Mouse (Mus musculus) hindbrain, embryonic 16.5 days (tissue): Measurements from ENCODE around the gene Fam72a. TPM values are rescaled to one million over a fixed set of nuclear protein-coding genes. Genes with fewer than 3 reads are reported as not detected.
A peak's percentile ranks its signal among the peaks of the same experiment; 100 is the strongest.

ENCODE experiments used
- ATAC-seq: fragments of 200-750 bp; cut with Nextera tagmentation; 2 replicates; pipeline ENCODE4 v1.8.0; 2017; ENCODE audit warnings: moderate TSS enrichment, moderate library complexity
- H3K27ac ChIP-seq: fragments of 300-500 bp; sonication (generic); 2 replicates; pipeline ENCODE4 v1.5.1; 2014; ENCODE audit warnings: low read depth, mild to moderate bottlenecking, control low read depth, low read length, moderate library complexity
- H3K27me3 ChIP-seq: fragments of 300-500 bp; sonication (generic); replicated peaks from 2 replicates; pipeline ENCODE4 v1.6.1; 2014; ENCODE audit warnings: low read length; ENCODE audit not compliant: control insufficient read depth, insufficient read depth
- H3K36me3 ChIP-seq: fragments of 300-500 bp; sonication (generic); 2 replicates; pipeline ENCODE4 v1.6.1; 2014; ENCODE audit warnings: mild to moderate bottlenecking, low read length, moderate library complexity, mixed read lengths; ENCODE audit not compliant: control insufficient read depth, insufficient read depth
- H3K4me1 ChIP-seq: fragments of 300-500 bp; sonication (generic); 2 replicates; pipeline ENCODE4 v1.6.1; 2014; ENCODE audit warnings: low read depth, low read length; ENCODE audit not compliant: control insufficient read depth, insufficient read depth
- H3K4me2 ChIP-seq: fragments of 300-500 bp; sonication (generic); 2 replicates; pipeline ENCODE4 v1.6.1; 2014; ENCODE audit warnings: mild to moderate bottlenecking, low read length, control low read depth, moderate library complexity
- H3K4me3 ChIP-seq: fragments of 300-500 bp; sonication (generic); 2 replicates; pipeline ENCODE4 v1.5.1; 2014; ENCODE audit warnings: mild to moderate bottlenecking, low read length, control low read depth, moderate library complexity
- H3K9ac ChIP-seq: fragments of 300-500 bp; sonication (generic); 2 replicates; pipeline ENCODE4 v1.6.1; 2014; ENCODE audit warnings: low read depth, mild to moderate bottlenecking, control low read depth, low read length, moderate library complexity
- H3K9me3 ChIP-seq: fragments of 300-500 bp; sonication (generic); 2 replicates; pipeline ENCODE4 v1.6.1; 2014; ENCODE audit warnings: mild to moderate bottlenecking, low read length, moderate library complexity; ENCODE audit not compliant: control insufficient read depth
- WGBS: fragments of 180-500 bp; shearing (Covaris S2); extraction: QIAGEN DNeasy Blood & Tissue Kit; methylation state at CpG from one replicate; pipeline ENCODE4 v1.1.7; 2014; 5-methylcytosine and 5-hydroxymethylcytosine counted together
- polyA plus RNA-seq: library from polyadenylated mRNA; unstranded; fragments of >200 nt; fragmentation: Nextera tagmentation; extraction: Ambion mirVana; gene quantifications from 2 replicates; pipeline ENCODE4 v1.2.1, GENCODE M21; 2015

Gene Fam72a
- 1.1 and 1.6 TPM in 2 replicates for polyA plus RNA-seq

DNA sequence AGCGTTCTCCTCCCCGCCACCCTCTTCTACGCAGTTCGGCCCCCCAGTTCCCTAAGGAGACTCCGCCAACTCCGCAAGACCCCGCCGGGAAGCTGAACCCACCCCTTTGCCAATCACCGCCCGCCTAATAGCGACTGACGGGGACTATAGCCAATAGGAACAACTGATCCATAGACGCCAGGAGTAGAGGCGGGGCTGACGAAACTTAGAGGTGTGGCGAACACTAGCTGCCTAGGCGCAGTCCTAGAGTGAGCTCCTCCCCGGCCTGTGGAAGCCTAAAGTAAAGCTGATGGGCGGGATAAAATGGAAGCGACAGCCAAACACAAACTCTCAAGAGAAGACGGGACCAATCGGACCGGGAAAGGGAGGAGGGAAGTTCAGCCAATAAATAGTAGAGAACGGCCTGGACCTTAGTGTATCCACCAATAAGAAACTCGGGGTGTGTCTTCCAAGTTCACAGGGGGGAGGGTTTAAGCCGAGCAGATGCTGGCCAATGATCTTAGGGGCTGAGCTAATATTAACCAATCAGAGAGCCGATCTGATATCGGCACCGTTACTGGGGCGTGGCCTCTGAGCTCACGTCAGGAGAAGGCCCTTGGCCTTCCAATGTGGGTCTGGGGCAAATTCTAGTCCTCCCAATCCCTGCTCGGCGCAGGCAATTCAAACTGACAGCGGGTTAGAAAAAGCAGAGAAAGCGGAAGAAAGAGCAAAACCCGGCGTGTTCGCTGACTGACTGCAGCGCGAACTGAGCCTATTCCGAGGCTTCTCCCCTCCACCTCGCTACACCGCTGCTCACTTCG is at the start of gene Fam72a, which contains the start of gene Srgap2:
Fam72a (plus strand) TSS at position 623 of the 800 bp plus-strand sequence.
Srgap2 (minus strand) TSS at position 72 of the 800 bp plus-strand sequence.
- peak within 1 kb of the TSS; percentile 86 for H3K4me3 ChIP-seq
- no peaks in the 10 kb centered on the region for H3K36me3 ChIP-seq
- WGBS: under 1% methylated on average over 44 of the region's 44 CpGs
- H3K4me2 ChIP-seq: peak within 1 kb of the TSS; percentile 100
- H3K4me1 ChIP-seq: peaks cover 13% of the 10 kb centered on the region
- H3K27me3 ChIP-seq: no peaks in the 10 kb centered on the region
- H3K27ac ChIP-seq: peak within 1 kb of the TSS; percentile 92
- peak; percentile 97 for ATAC-seq
- peak within 1 kb of the TSS; percentile 88 for H3K9ac ChIP-seq
- H3K9me3 ChIP-seq: no peaks in the 10 kb centered on the region

- ATAC-seq: no peak
- H3K9me3 ChIP-seq: no peaks in the 10 kb centered on the region
- no peaks in the 10 kb centered on the region for H3K36me3 ChIP-seq
- H3K4me3 ChIP-seq: no peak overlapping the region
- no peak overlapping the region for H3K27ac ChIP-seq
- 23% methylated on average over 2 of the region's 2 CpGs for WGBS
- H3K9ac ChIP-seq: no peak overlapping the region
- no peak overlapping the region for H3K4me2 ChIP-seq
- H3K27me3 ChIP-seq: no peaks in the 10 kb centered on the region
- H3K4me1 ChIP-seq: no peaks in the 10 kb centered on the region; the same call in 1 of the 2 replicates
Measured at GRCm38 (mm10) chr1:131478770-131479305, 48.9 kb upstream of the Fam72a start.

- no peaks in the 10 kb centered on the region for H3K27me3 ChIP-seq
- H3K4me1 ChIP-seq: peaks cover 2% of the 10 kb centered on the region; the same call in 1 of the 2 replicates
- H3K4me2 ChIP-seq: no peak overlapping the region
- no peak overlapping the region for H3K4me3 ChIP-seq
- H3K9me3 ChIP-seq: no peaks in the 10 kb centered on the region
- no peaks in the 10 kb centered on the region for H3K36me3 ChIP-seq
- no peak overlapping the region for H3K27ac ChIP-seq
- no peak overlapping the region for H3K9ac ChIP-seq
- no peak for ATAC-seq
Measured at GRCm38 (mm10) chr1:131481391-131481790, 46.3 kb upstream of the Fam72a start.

DNA sequence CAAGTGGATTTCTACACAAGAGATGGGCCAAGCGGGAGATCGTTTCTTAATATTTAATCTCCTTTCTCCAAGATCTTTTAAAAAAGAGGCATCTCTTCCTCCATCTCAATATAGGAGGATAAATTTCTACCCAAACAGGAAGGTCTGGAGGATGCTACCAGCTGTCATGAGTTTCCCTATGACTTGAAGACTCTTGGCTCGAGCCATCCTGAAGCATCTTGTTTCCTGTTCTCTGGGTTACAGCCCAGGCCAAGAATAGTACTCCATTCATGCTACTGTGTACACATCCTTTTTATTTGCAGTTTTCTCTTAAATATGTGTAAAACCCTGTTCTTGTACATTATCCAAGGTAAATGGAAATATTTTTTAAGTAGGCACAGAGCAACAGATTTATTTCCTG is 45.5 kb upstream of the Fam72a start:
- Histone ChIP-seq H3K4me3 (no peak overlapping the region), H3K4me2 (no peak overlapping the region), H3K27ac (no peak overlapping the region), H3K27me3 (no peaks in the 10 kb centered on the region), H3K9me3 (no peaks in the 10 kb centered on the region), H3K9ac (no peak overlapping the region), H3K36me3 (no peaks in the 10 kb centered on the region), H3K4me1 (peaks cover 2% of the 10 kb centered on the region; the same call in 1 of the 2 replicates)
- no peak for ATAC-seq
- WGBS: 89% methylated on average over 3 of the region's 3 CpGs

GRCm38 (mm10) chr1:131486094-131486850 is 41.4 kb upstream of the Fam72a start:
- Histone ChIP-seq H3K27ac (no peak overlapping the region), H3K4me2 (no peak overlapping the region), H3K9ac (no peak overlapping the region), H3K4me3 (no peak overlapping the region), H3K4me1 (peaks cover 4% of the 10 kb centered on the region; the same call in 1 of the 2 replicates), H3K9me3 (no peaks in the 10 kb centered on the region), H3K27me3 (no peaks in the 10 kb centered on the region), H3K36me3 (no peaks in the 10 kb centered on the region)
- ATAC-seq: no peak
- 73% methylated on average over 5 of the region's 5 CpGs for WGBS

- Histone ChIP-seq H3K4me1 (peaks cover 6% of the 10 kb centered on the region), H3K4me3 (no peak overlapping the region), H3K9me3 (no peaks in the 10 kb centered on the region), H3K4me2 (no peak overlapping the region), H3K9ac (no peak overlapping the region), H3K27ac (no peak overlapping the region), H3K27me3 (no peaks in the 10 kb centered on the region), H3K36me3 (no peaks in the 10 kb centered on the region)
- WGBS: 71% methylated on average over 3 of the region's 3 CpGs
- no peak; the same call in 1 of the 2 replicates for ATAC-seq
Measured at GRCm38 (mm10) chr1:131489312-131489711, 38.4 kb upstream of the Fam72a start.

GRCm38 (mm10) chr1:131491579-131491978 is 36.1 kb upstream of the Fam72a start:
- H3K27ac ChIP-seq: no peak overlapping the region
- peaks cover 6% of the 10 kb centered on the region for H3K4me1 ChIP-seq
- H3K9me3 ChIP-seq: no peaks in the 10 kb centered on the region
- no peak overlapping the region for H3K4me3 ChIP-seq
- 36% methylated on average over 4 of the region's 4 CpGs for WGBS
- H3K27me3 ChIP-seq: no peaks in the 10 kb centered on the region
- no peak overlapping the region for H3K9ac ChIP-seq
- peak; percentile 59; the same call in 1 of the 2 replicates for ATAC-seq
- H3K4me2 ChIP-seq: no peak overlapping the region
- no peaks in the 10 kb centered on the region for H3K36me3 ChIP-seq

GRCm38 (mm10) chr1:131492360-131492759 is 35.3 kb upstream of the Fam72a start:
- Histone ChIP-seq H3K9ac (no peak overlapping the region), H3K27me3 (no peaks in the 10 kb centered on the region), H3K4me3 (no peak overlapping the region), H3K9me3 (no peaks in the 10 kb centered on the region), H3K36me3 (no peaks in the 10 kb centered on the region), H3K4me1 (peaks cover 6% of the 10 kb centered on the region), H3K27ac (peak overlapping the region; percentile 44), H3K4me2 (no peak overlapping the region)
- WGBS: 22% methylated on average over 2 of the region's 2 CpGs
- no peak for ATAC-seq
